Mouse (Mus musculus) kidney, adult 2 months (tissue): ENCODE data around the gene Pcsk6. TPM values are rescaled to one million over a fixed set of nuclear protein-coding genes. Genes with fewer than 3 reads are reported as not detected.

Source experiments
- DNase-seq: peaks from one replicate; pipeline ENCODE4 v3.0.0; 2021
- H3K27ac ChIP-seq: fragments of 200-500 bp; 2 replicates; pipeline ENCODE4 v1.5.1; 2012; ENCODE audit warnings: low read depth, low read length, control low read depth, inconsistent platforms; ENCODE audit not compliant: insufficient read depth
- H3K27me3 ChIP-seq: fragments of 200-500 bp; replicated peaks from 2 replicates; pipeline ENCODE4 v1.6.1; 2012; ENCODE audit warnings: mild to moderate bottlenecking, moderate library complexity, low read length, inconsistent platforms; ENCODE audit not compliant: control insufficient read depth, insufficient read depth
- H3K36me3 ChIP-seq: fragments of 200-500 bp; 2 replicates; pipeline ENCODE4 v1.6.1; 2012; ENCODE audit warnings: mild to moderate bottlenecking, moderate library complexity, low read length, inconsistent platforms; ENCODE audit not compliant: control insufficient read depth, insufficient read depth
- H3K4me1 ChIP-seq: fragments of 200-500 bp; 2 replicates; pipeline ENCODE4 v1.6.1; 2011; ENCODE audit warnings: low read length; ENCODE audit not compliant: control insufficient read depth, insufficient read depth
- H3K4me3 ChIP-seq: fragments of 200-500 bp; 2 replicates; pipeline ENCODE4 v1.5.1; 2011; ENCODE audit warnings: mild to moderate bottlenecking, low read depth, low read length, control low read depth; ENCODE audit not compliant: insufficient read depth
- CTCF ChIP-seq: fragments of 200-500 bp; conservative IDR thresholded peaks from 2 replicates; pipeline ENCODE4 v1.5.1; 2011; ENCODE audit warnings: low read depth, mild to moderate bottlenecking, control low read depth, low read length, moderate library complexity, mixed read lengths; ENCODE audit not compliant: insufficient read depth, insufficient read length
- POLR2A ChIP-seq: fragments of 200-500 bp; IDR thresholded peaks from one replicate; pipeline ENCODE4 v1.6.1; 2011; ENCODE audit warnings: low read depth, low read length, control low read depth
- WGBS: fragments of 180-500 bp; shearing (Covaris S2); methylation state at CpG from one replicate; pipeline ENCODE4 v1.1.7; 2018; 5-methylcytosine and 5-hydroxymethylcytosine counted together
- polyA plus RNA-seq: library from polyadenylated mRNA; depleted of rRNA; stranded (reverse); fragments of >200 nt; gene quantifications from 2 replicates; pipeline ENCODE4 v1.2.3, GENCODE M21; 2012

Gene Pcsk6
- polyA plus RNA-seq, 1 experiment: 25.0 TPM

DNA sequence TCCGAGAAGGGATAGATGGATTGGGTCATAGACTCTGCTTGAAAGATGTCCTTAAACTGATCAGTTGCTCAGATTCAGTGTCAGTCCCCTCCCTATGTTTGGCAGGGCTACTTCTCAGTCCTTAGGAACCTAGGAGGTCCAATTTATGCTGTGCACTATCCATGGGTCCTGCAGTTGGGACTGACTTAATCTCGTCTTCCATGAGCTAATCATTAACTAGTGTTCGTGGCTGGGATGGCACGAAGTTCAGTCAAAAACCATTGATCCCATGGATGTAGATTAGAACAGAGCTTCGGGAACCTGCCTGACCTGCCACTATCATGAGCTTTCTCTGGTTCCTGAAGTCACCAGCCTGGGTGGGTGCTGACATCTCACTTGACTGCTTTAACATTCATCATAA, 96.6 kb downstream of the Pcsk6 start:
- H3K36me3 ChIP-seq: no peaks in the 10 kb centered on the region
- H3K27ac ChIP-seq: no peak overlapping the region
- TF ChIP-seq CTCF: no peak
- H3K4me3 ChIP-seq: no peak overlapping the region
- no peak for DNase-seq
- no peaks in the 10 kb centered on the region for H3K27me3 ChIP-seq
- no peaks in the 10 kb centered on the region for H3K4me1 ChIP-seq
- 59% methylated on average over 5 of the region's 5 CpGs for WGBS

DNA sequence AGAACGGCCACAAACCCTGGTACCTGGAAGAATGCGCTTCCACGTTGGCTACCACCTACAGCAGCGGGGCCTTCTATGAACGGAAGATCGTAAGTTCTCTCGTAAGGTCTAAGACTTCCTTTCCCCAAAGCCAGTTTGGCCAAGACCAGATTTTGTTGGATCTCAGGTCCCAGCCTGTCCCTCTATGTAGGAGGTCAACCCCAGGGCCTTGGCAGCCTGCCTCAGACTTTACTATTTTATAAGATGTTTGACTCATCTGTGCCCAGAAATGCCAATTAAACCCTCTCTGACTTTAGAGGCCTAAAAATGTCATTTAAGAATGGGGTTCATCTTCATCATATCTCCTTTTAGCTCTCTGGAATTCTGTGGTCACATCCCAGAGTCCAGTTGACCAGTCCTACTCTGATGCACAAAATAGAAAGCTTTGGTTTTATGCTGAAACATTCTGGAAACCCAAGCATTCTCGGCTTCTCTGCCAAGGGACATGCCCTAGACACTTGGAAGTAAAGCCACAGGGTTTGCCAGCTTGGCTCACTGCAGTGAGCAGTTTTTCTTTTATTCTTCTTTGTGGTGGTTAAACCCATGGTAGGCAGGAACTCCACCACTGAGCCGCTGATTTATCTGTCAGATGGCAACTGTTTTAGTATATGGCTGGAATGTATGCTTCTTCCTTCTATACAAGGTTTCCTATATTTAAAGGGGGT, 97.8 kb downstream of the Pcsk6 start:
- no peak overlapping the region for H3K4me3 ChIP-seq
- no peaks in the 10 kb centered on the region for H3K4me1 ChIP-seq
- no peaks in the 10 kb centered on the region for H3K36me3 ChIP-seq
- no peak for DNase-seq
- H3K27me3 ChIP-seq: no peaks in the 10 kb centered on the region
- 94% methylated on average over 9 of the region's 9 CpGs for WGBS
- TF ChIP-seq POLR2A: no peak
- TF ChIP-seq CTCF: no peak
- H3K27ac ChIP-seq: no peak overlapping the region

DNA sequence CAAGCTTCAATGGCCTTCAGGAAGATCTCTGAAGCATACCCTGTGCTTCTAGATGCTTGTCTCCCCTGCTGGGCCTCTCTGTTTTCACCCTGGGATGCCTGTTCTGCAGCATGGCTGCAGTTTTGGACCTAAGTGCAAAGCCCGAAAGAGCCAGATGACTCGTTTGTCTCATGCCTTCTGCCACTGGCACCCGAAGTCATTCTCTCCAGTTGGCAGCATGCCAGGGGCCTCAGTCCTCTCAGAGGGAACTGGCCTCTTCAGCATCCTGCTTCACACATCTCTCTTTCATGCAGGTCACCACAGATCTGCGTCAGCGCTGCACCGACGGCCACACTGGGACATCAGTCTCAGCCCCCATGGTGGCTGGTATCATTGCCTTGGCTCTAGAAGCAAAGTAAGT, 101.1 kb downstream of the Pcsk6 start:
- no peak for DNase-seq
- Histone ChIP-seq H3K4me1 (no peaks in the 10 kb centered on the region), H3K27ac (no peak overlapping the region), H3K36me3 (no peaks in the 10 kb centered on the region), H3K4me3 (no peak overlapping the region), H3K27me3 (no peaks in the 10 kb centered on the region)
- WGBS: 84% methylated on average over 7 of the region's 7 CpGs
- TF ChIP-seq POLR2A: no peak
- TF ChIP-seq CTCF: no peak

DNA sequence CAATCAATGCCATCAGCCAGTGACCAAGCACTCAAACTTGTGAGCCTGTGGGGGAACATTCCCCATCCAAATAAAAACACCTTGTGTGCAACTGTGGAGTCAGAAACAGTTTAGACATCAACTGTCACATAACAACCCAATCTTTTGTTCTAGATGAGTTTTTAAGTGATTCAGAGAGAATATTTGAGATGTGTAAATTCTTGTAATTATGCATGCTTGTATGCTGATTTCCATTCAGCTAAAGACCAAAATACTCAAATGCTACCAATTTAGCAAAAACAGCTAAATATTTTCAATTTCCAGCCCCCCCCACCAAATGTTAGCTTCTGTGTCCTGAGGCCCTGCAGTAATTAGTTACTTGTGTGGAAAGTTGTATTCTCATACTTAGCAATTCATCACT, 102.9 kb downstream of the Pcsk6 start:
- no peaks in the 10 kb centered on the region for H3K4me1 ChIP-seq
- H3K36me3 ChIP-seq: no peaks in the 10 kb centered on the region
- TF ChIP-seq POLR2A (no peak), CTCF (no peak)
- DNase-seq: no peak
- H3K27me3 ChIP-seq: no peaks in the 10 kb centered on the region
- no peak overlapping the region for H3K27ac ChIP-seq
- H3K4me3 ChIP-seq: no peak overlapping the region

DNA sequence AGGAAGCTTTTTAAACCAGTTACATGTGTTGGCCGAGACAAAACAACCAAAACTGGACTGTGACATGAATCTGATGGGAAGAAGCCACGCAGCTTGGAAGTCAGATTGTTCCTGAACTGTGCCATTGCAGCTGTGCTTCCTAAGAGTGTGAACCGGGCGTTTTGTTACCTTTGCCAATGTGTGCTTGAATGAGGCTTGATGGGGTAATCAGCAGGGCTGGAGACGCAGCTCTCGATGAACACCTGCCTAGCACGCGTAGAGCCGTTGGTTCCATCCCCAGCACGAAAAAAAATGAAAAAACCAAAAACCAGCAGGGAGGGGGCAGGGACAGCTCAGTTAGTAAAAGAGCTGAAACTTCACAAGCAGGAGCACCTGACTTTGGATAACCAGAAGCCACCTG, 109.8 kb downstream of the Pcsk6 start:
- H3K27ac ChIP-seq: no peak overlapping the region
- TF ChIP-seq POLR2A (no peak), CTCF (no peak)
- H3K36me3 ChIP-seq: no peaks in the 10 kb centered on the region
- no peaks in the 10 kb centered on the region for H3K27me3 ChIP-seq
- 90% methylated on average over 10 of the region's 10 CpGs for WGBS
- no peaks in the 10 kb centered on the region for H3K4me1 ChIP-seq
- no peak overlapping the region for H3K4me3 ChIP-seq
- DNase-seq: no peak

DNA sequence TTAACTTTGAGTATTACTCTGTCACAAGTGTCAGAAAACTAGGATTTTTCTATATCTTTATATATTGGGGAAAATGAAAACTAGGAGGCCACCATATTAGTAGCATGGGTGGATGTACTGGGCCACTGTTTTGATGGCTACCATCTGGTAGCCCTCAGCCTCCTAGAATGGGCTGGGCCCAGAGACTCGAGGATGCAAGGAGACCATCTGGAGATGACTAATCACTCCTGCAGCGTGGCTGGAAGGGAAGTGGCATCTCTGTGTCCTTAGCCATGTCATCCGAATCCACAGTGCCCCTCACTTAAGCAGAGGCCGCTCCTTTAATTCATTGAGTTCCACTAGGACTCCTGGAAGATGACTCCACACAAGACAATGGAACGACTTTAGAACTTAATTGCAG, 115.8 kb downstream of the Pcsk6 start:
- 67% methylated on average over 5 of the region's 5 CpGs for WGBS
- Histone ChIP-seq H3K27me3 (no peaks in the 10 kb centered on the region), H3K27ac (no peak overlapping the region), H3K4me3 (no peak overlapping the region), H3K4me1 (no peaks in the 10 kb centered on the region), H3K36me3 (no peaks in the 10 kb centered on the region)
- TF ChIP-seq POLR2A (no peak), CTCF (no peak)
- DNase-seq: no peak

DNA sequence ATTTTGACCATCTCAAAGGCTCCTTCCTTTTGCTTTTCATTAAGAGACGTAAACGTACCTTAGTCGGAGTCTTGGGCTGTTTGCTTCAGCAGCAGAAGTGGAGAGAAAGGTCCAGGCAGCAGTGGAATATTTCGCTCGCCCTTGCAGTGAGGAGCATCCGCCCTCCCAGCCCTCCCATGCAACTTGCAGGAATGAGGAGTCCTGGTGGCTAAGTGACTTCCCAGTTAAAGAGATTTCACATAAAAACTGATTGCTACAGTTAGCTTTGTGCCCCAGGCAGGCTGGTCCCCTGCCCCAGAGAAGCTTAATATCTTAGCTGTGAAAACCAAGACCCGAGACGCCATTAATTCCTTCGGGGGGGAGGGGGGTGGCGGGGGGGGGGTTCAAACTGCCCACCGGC, 116.4 kb downstream of the Pcsk6 start:
- TF ChIP-seq POLR2A (no peak), CTCF (no peak)
- Histone ChIP-seq H3K4me3 (no peak overlapping the region), H3K27me3 (no peaks in the 10 kb centered on the region), H3K36me3 (no peaks in the 10 kb centered on the region), H3K4me1 (no peaks in the 10 kb centered on the region), H3K27ac (no peak overlapping the region)
- no peak for DNase-seq
- 59% methylated on average over 11 of the region's 11 CpGs for WGBS
